8 mouse cellular contexts compared by ENCODE assay signal in the genomic region with DNA sequence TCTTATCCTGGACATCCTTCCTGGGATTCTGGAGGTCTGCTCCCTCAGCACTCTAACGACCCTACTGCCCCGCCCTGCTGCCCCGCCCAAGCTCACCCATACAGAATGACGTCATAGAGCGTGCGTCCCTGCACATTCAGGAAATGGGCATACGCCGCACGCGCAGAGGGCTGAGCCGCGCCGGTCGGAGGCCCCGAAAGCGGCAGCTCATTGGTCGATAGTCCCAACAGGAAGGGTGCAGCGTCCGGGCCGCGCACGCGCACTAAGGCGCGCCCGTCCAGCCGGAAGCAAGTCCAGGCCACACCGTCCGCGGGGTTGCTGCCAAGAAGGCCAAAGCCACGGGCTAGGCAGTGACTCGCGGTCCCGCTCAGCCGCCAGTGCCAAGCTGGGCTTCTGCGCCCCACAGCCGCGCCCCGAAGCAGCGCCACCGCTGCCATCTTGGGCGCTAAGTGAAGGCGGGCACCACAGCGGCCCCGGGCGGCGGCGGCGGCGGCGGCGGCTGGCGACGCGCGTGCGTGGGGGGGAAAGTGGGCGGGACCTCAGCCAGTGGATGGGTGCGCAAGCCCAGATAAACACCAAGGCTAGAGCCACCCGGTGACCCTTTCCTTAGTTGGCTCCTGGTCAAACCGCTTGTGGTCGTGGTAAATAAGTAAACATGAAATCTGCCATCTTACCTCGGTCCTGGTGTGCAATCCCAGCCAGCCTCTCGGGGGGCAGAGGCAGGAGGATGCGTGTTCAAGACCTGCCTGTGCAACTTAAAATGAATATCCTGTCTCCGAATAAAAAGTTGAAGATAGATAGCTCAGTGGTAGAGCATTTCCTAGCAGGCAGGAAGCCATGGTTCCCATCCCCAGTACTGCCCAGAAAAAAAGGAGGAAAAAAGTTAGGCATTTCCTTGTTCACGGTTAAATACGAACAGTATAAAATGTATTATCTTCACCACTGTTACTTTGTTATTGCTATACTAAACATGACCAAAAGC. TPM values are rescaled to one million over a fixed set of nuclear protein-coding genes. Genes with fewer than 3 reads are reported as not detected.
DNase-seq lines count a peak whose midpoint lies in the region; ATAC-seq lines count a peak whose summit lies in the region.

A gene (minus strand): TSS at position 485 of the 982 bp plus-strand sequence.

- peak; percentile 98 for DNase-seq in R1 (ENCODE audit: low read depth, low spot score)
- peak; percentile 98 to 99 for DNase-seq in cerebellum, postnatal 25 days
- DNase-seq in frontal cortex, postnatal 36 days (ENCODE audit: low spot score in 2 of 2): peak; percentile 99
- peak; percentile 98 for DNase-seq in left cerebral cortex, adult 18-20 months (ENCODE audit: low spot score in 2 of 2)
- peak; percentile 99 for DNase-seq in right cerebral cortex, adult 18-20 months
- DNase-seq in urinary bladder, postnatal 10 days (ENCODE audit: low spot score): peak; percentile 87

- H3K27ac ChIP-seq in hindbrain, embryonic 16.5 days (ENCODE audit: low read depth, low read length): peak within 1 kb of the TSS; percentile 100
- peak within 1 kb of the TSS; percentile 72 for H3K27ac ChIP-seq in macrophage

- H3K4me1 ChIP-seq in hindbrain, embryonic 16.5 days (ENCODE audit: control insufficient read depth, insufficient read depth, low read depth, low read length): peaks cover 17% of the 10 kb centered on the region

- no peaks in the 10 kb centered on the region for H3K27me3 ChIP-seq in hindbrain, embryonic 16.5 days (replicated peaks; ENCODE audit: control insufficient read depth, insufficient read depth, low read length)

- 4% methylated on average over 45 of the region's 68 CpGs for WGBS in hindbrain, embryonic 16.5 days
- WGBS in macrophage (ENCODE audit: missing documents): 3% methylated on average over 68 of the region's 68 CpGs

- peak within 1 kb of the TSS; percentile 87 for H3K4me2 ChIP-seq in hindbrain, embryonic 16.5 days (ENCODE audit: low read length)

- no peaks in the 10 kb centered on the region for H3K9me3 ChIP-seq in hindbrain, embryonic 16.5 days (ENCODE audit: control insufficient read depth, low read length)

- H3K79me2 ChIP-seq in macrophage (ENCODE audit: inconsistent target): no peaks in the 10 kb centered on the region; the same call in 1 of the 2 replicates

- peak; percentile 99 for ATAC-seq in hindbrain, embryonic 16.5 days

- H3K36me3 ChIP-seq in hindbrain, embryonic 16.5 days (ENCODE audit: control insufficient read depth, insufficient read depth, low read length): no peaks in the 10 kb centered on the region
- 0 out of 2 replicates have a peak, but pooled peaks cover 3% of the 10 kb centered on the region for H3K36me3 ChIP-seq in macrophage (ENCODE audit: inconsistent target)

- peak within 1 kb of the TSS; percentile 98 for H3K9ac ChIP-seq in hindbrain, embryonic 16.5 days (ENCODE audit: low read depth, low read length)

- H3K4me3 ChIP-seq in hindbrain, embryonic 16.5 days (ENCODE audit: low read length): peak within 1 kb of the TSS; percentile 80
- H3K4me3 ChIP-seq in macrophage (ENCODE audit: inconsistent target): peak within 1 kb of the TSS; percentile 55

RNA-seq across cellular contexts. Expression of the gene that starts here (rescaled TPM):
- polyA plus RNA-seq in hindbrain, embryonic 16.5 days (2015; fragmentation: Nextera tagmentation; extraction: Ambion mirVana): 7.3 and 7.8 TPM in 2 replicates
- total RNA-seq in left cerebral cortex, adult 18-20 months (2021): 1 to 10 TPM; 7.2 to 7.4 TPM
- 10 to 100 TPM in 7 of 26 experiments, 1 to 10 TPM in 19; 4.4 to 13.2 (median 9.0) TPM for total RNA-seq in macrophage (2018; cell fraction: chromatin; rRNA removed)
- total RNA-seq in macrophage (2018; cell fraction: cytosol; rRNA removed): 1 to 10 TPM; 3.2 to 5.8 (median 4.0) TPM
- total RNA-seq in macrophage (2018; cell fraction: nucleus; rRNA removed): 10 to 100 TPM in 1 of 26 experiments, 1 to 10 TPM in 25; 5.2 to 14.1 (median 7.1) TPM
- polyA plus RNA-seq in macrophage (2018): 2.9 to 4.7 TPM (median 3.3 TPM) in 3 replicates

Comparison
In these comparisons a context has a peak if more than half of its experiments do, and no peak if none do; other contexts are left out.
1. Peak in every context shown above with its lines: DNase-seq, ATAC-seq, H3K4me3 ChIP-seq and H3K27ac ChIP-seq.